Mouse (Mus musculus): Measurements from ENCODE around the gene Igdcc4. TPM values are rescaled to one million over a fixed set of nuclear protein-coding genes. Genes with fewer than 3 reads are reported as not detected.

Igdcc4 gene
- polyA plus RNA-seq, 1 experiment: 0.08 TPM

- no peaks in the 10 kb centered on the region for H3K36me3 ChIP-seq (replicated peaks; ENCODE audit: low read length)
- TF ChIP-seq GATA1 (IDR thresholded peaks at IDR 0.05; ENCODE audit: borderline replicate concordance, low read length): no peak
- no peak for TF ChIP-seq FLI1 (IDR thresholded peaks at IDR 0.05; ENCODE audit: low read length)
- H3K4me1 ChIP-seq: no peaks in the 10 kb centered on the region
- H3K4me3 ChIP-seq (replicated peaks): no peak overlapping the region
- peaks cover 85% of the 10 kb centered on the region for H3K27me3 ChIP-seq (replicated peaks)
- no peaks in the 10 kb centered on the region for H3K9me3 ChIP-seq
These were observed 47.2 kb downstream of the Igdcc4 start for GRCm38 (mm10) chr9:65148507-65148906.

- Histone ChIP-seq H3K27me3 (replicated peaks) (peaks cover 88% of the 10 kb centered on the region), H3K4me1 (0 out of 2 replicates have a peak, but pooled peaks cover 3% of the 10 kb centered on the region), H3K9me3 (no peaks in the 10 kb centered on the region), H3K36me3 (replicated peaks; ENCODE audit: low read length) (no peaks in the 10 kb centered on the region), H3K4me3 (replicated peaks) (no peak overlapping the region)
- no peak for TF ChIP-seq GATA1 (IDR thresholded peaks at IDR 0.05; ENCODE audit: borderline replicate concordance, low read length)
- no peak for TF ChIP-seq FLI1 (IDR thresholded peaks at IDR 0.05; ENCODE audit: low read length)
These were observed 51.5 kb downstream of the Igdcc4 start for GRCm38 (mm10) chr9:65152711-65153330.

GRCm38 (mm10) chr9:65153331-65153711 lies 52.0 kb downstream of the Igdcc4 start:
- TF ChIP-seq FLI1 (IDR thresholded peaks at IDR 0.05; ENCODE audit: low read length): no peak
- TF ChIP-seq GATA1 (IDR thresholded peaks at IDR 0.05; ENCODE audit: borderline replicate concordance, low read length): no peak
- H3K9me3 ChIP-seq: no peaks in the 10 kb centered on the region
- peaks cover 88% of the 10 kb centered on the region for H3K27me3 ChIP-seq (replicated peaks)
- H3K4me3 ChIP-seq (replicated peaks): no peak overlapping the region
- 0 out of 2 replicates have a peak, but pooled peaks cover 3% of the 10 kb centered on the region for H3K4me1 ChIP-seq
- no peaks in the 10 kb centered on the region for H3K36me3 ChIP-seq (replicated peaks; ENCODE audit: low read length)

- no peak for TF ChIP-seq GATA1 (IDR thresholded peaks at IDR 0.05; ENCODE audit: borderline replicate concordance, low read length)
- TF ChIP-seq FLI1 (IDR thresholded peaks at IDR 0.05; ENCODE audit: low read length): no peak
- Histone ChIP-seq H3K36me3 (replicated peaks; ENCODE audit: low read length) (no peaks in the 10 kb centered on the region), H3K27me3 (replicated peaks) (peaks cover 85% of the 10 kb centered on the region), H3K9me3 (no peaks in the 10 kb centered on the region), H3K4me1 (0 out of 2 replicates have a peak, but pooled peaks cover 3% of the 10 kb centered on the region), H3K4me3 (replicated peaks) (no peak overlapping the region)
These were observed 53.6 kb downstream of the Igdcc4 start for GRCm38 (mm10) chr9:65154692-65155455.

- Histone ChIP-seq H3K27me3 (replicated peaks) (peaks cover 90% of the 10 kb centered on the region), H3K4me3 (replicated peaks) (no peak overlapping the region), H3K9me3 (no peaks in the 10 kb centered on the region), H3K4me1 (0 out of 2 replicates have a peak, but pooled peaks cover 3% of the 10 kb centered on the region), H3K36me3 (replicated peaks; ENCODE audit: low read length) (no peaks in the 10 kb centered on the region)
- TF ChIP-seq GATA1 (IDR thresholded peaks at IDR 0.05; ENCODE audit: borderline replicate concordance, low read length) (no peak), FLI1 (IDR thresholded peaks at IDR 0.05; ENCODE audit: low read length) (no peak)
These were observed 55.3 kb downstream of the Igdcc4 start for GRCm38 (mm10) chr9:65156604-65157003.

GRCm38 (mm10) chr9:65157631-65158030 lies 56.3 kb downstream of the Igdcc4 start:
- Histone ChIP-seq H3K4me1 (peaks cover 7% of the 10 kb centered on the region), H3K4me3 (replicated peaks) (no peak overlapping the region), H3K27me3 (replicated peaks) (peaks cover 93% of the 10 kb centered on the region), H3K9me3 (no peaks in the 10 kb centered on the region), H3K36me3 (replicated peaks; ENCODE audit: low read length) (no peaks in the 10 kb centered on the region)
- TF ChIP-seq GATA1 (IDR thresholded peaks at IDR 0.05; ENCODE audit: borderline replicate concordance, low read length) (no peak), FLI1 (IDR thresholded peaks at IDR 0.05; ENCODE audit: low read length) (no peak)

- peaks cover 91% of the 10 kb centered on the region for H3K27me3 ChIP-seq (replicated peaks)
- H3K9me3 ChIP-seq: peaks cover 8% of the 10 kb centered on the region
- no peaks in the 10 kb centered on the region for H3K36me3 ChIP-seq (replicated peaks; ENCODE audit: low read length)
- H3K4me1 ChIP-seq: peaks cover 14% of the 10 kb centered on the region
- H3K4me3 ChIP-seq (replicated peaks): no peak overlapping the region
- TF ChIP-seq FLI1 (IDR thresholded peaks at IDR 0.05; ENCODE audit: low read length) (no peak), GATA1 (IDR thresholded peaks at IDR 0.05; ENCODE audit: borderline replicate concordance, low read length) (no peak)
These were observed 59.9 kb downstream of the Igdcc4 start for GRCm38 (mm10) chr9:65161188-65161587.

GRCm38 (mm10) chr9:65161881-65162280 lies 60.6 kb downstream of the Igdcc4 start:
- Histone ChIP-seq H3K4me1 (peaks cover 11% of the 10 kb centered on the region), H3K36me3 (replicated peaks; ENCODE audit: low read length) (no peaks in the 10 kb centered on the region), H3K4me3 (replicated peaks) (no peak overlapping the region), H3K9me3 (peaks cover 8% of the 10 kb centered on the region), H3K27me3 (replicated peaks) (peaks cover 91% of the 10 kb centered on the region)
- TF ChIP-seq GATA1 (IDR thresholded peaks at IDR 0.05; ENCODE audit: borderline replicate concordance, low read length) (no peak), FLI1 (IDR thresholded peaks at IDR 0.05; ENCODE audit: low read length) (no peak)

GRCm38 (mm10) chr9:65162711-65163639 lies 61.7 kb downstream of the Igdcc4 start:
- Histone ChIP-seq H3K27me3 (replicated peaks) (peaks cover 87% of the 10 kb centered on the region), H3K4me3 (replicated peaks) (peak overlapping the region; percentile 84), H3K9me3 (peaks cover 8% of the 10 kb centered on the region), H3K4me1 (peaks cover 11% of the 10 kb centered on the region), H3K36me3 (replicated peaks; ENCODE audit: low read length) (no peaks in the 10 kb centered on the region)
- no peak for TF ChIP-seq FLI1 (IDR thresholded peaks at IDR 0.05; ENCODE audit: low read length)
